Mouse (Mus musculus) limb, embryonic 14.5 days (tissue): ENCODE measurements around the gene Ccl22. TPM values are rescaled to one million over a fixed set of nuclear protein-coding genes. Genes with fewer than 3 reads are reported as not detected.
A peak's percentile ranks its signal among the peaks of the same experiment; 100 is the strongest.

Source experiments
- ATAC-seq: fragments of 200-750 bp; cut with Nextera tagmentation; 2 replicates; pipeline ENCODE4 v1.8.0; 2017; ENCODE audit warnings: low read depth, moderate number of reproducible peaks, moderate TSS enrichment; ENCODE audit not compliant: low FRiP score
- DNase-seq: peaks from one replicate; pipeline ENCODE4 v3.0.0-alpha.2; 2015; ENCODE audit warnings: low spot score
- H3K27ac ChIP-seq: fragments of 300-500 bp; sonication (generic); replicated peaks from 2 replicates; pipeline ENCODE4 v1.5.1; 2014; ENCODE audit warnings: low read depth, mild to moderate bottlenecking, low read length, moderate library complexity, mixed read lengths
- H3K27me3 ChIP-seq: fragments of 300-500 bp; sonication (generic); 2 replicates; pipeline ENCODE4 v1.6.1; 2014; ENCODE audit warnings: low read length, mixed read lengths; ENCODE audit not compliant: control insufficient read depth, insufficient read depth
- H3K36me3 ChIP-seq: fragments of 300-500 bp; sonication (generic); 2 replicates; pipeline ENCODE4 v1.6.1; 2014; ENCODE audit warnings: mild to moderate bottlenecking, low read length, moderate library complexity, mixed read lengths; ENCODE audit not compliant: control insufficient read depth, insufficient read depth
- H3K4me1 ChIP-seq: fragments of 300-500 bp; sonication (generic); 2 replicates; pipeline ENCODE4 v1.6.1; 2014; ENCODE audit warnings: antibody characterized with exemption, low read length, mixed read lengths; ENCODE audit not compliant: control insufficient read depth, insufficient read depth
- H3K4me2 ChIP-seq: fragments of 300-500 bp; sonication (generic); replicated peaks from 2 replicates; pipeline ENCODE4 v1.6.1; 2014; ENCODE audit warnings: low read depth, mild to moderate bottlenecking, low read length, moderate library complexity; ENCODE audit not compliant: severe bottlenecking
- H3K4me3 ChIP-seq: fragments of 300-500 bp; sonication (generic); replicated peaks from 2 replicates; pipeline ENCODE4 v1.5.1; 2014; ENCODE audit warnings: low read length
- H3K9ac ChIP-seq: fragments of 300-500 bp; sonication (generic); 2 replicates; pipeline ENCODE4 v1.6.1; 2014; ENCODE audit warnings: mild to moderate bottlenecking, low read depth, low read length, moderate library complexity; ENCODE audit not compliant: severe bottlenecking
- H3K9me3 ChIP-seq: fragments of 300-500 bp; sonication (generic); 2 replicates; pipeline ENCODE4 v1.6.1; 2016; ENCODE audit warnings: low read length; ENCODE audit not compliant: control insufficient read depth
- POLR2A ChIP-seq: fragments of 200-500 bp; IDR thresholded peaks from 2 replicates; pipeline ENCODE4 v1.8.0; 2012; ENCODE audit warnings: inconsistent platforms, mild to moderate bottlenecking, moderate library complexity, borderline replicate concordance; ENCODE audit not compliant: insufficient read depth, insufficient read length; ENCODE audit errors: extremely low read depth
- WGBS: fragments of 180-500 bp; shearing (Covaris S2); extraction: QIAGEN DNeasy Blood & Tissue Kit; methylation state at CpG from one replicate; pipeline ENCODE4 v1.1.7; 2014; 5-methylcytosine and 5-hydroxymethylcytosine counted together
- polyA plus RNA-seq, 2 experiments: library from polyadenylated mRNA; depleted of rRNA in 1 of 2; stranded (reverse) in 1 of 2; unstranded in 1 of 2; fragments of >200 nt; fragmentation: Nextera tagmentation in 1 of 2; extraction: Ambion mirVana in 1 of 2; gene quantifications; 2 replicates each; pipeline versions ENCODE4 v1.2.1 to v1.2.3; 2012 to 2014

Gene Ccl22
- polyA plus RNA-seq, 2 experiments: 0.14 TPM; not detected in 1

- ATAC-seq: peak; percentile 28
- no peaks in the 10 kb centered on the region for H3K9me3 ChIP-seq
- no peak overlapping the region for H3K9ac ChIP-seq
- TF ChIP-seq POLR2A: no peak
- H3K4me1 ChIP-seq: peaks cover 27% of the 10 kb centered on the region
- no peak overlapping the region for H3K27ac ChIP-seq
- no peaks in the 10 kb centered on the region for H3K27me3 ChIP-seq
- 12% methylated on average over 9 of the region's 11 CpGs for WGBS
- H3K36me3 ChIP-seq: no peaks in the 10 kb centered on the region
- peak overlapping the region; percentile 29; the same call in 1 of the 2 replicates for H3K4me2 ChIP-seq
- DNase-seq: peak; percentile 42
- H3K4me3 ChIP-seq: 0 out of 2 replicates have a peak overlapping the region, but pooled peaks have one; percentile 2
Measured at GRCm38 (mm10) chr8:94781838-94782235, 36.4 kb downstream of the Ccl22 start.

- WGBS: 61% methylated on average over 4 of the region's 4 CpGs
- Histone ChIP-seq H3K9ac (no peak overlapping the region), H3K27me3 (no peaks in the 10 kb centered on the region), H3K9me3 (no peaks in the 10 kb centered on the region), H3K27ac (no peak overlapping the region), H3K36me3 (no peaks in the 10 kb centered on the region), H3K4me2 (no peak overlapping the region), H3K4me3 (no peak overlapping the region), H3K4me1 (peaks cover 20% of the 10 kb centered on the region)
- TF ChIP-seq POLR2A: no peak
- no peak for ATAC-seq
- no peak for DNase-seq
Measured at GRCm38 (mm10) chr8:94783890-94784289, 38.5 kb downstream of the Ccl22 start.

- no peaks in the 10 kb centered on the region for H3K27me3 ChIP-seq
- no peak overlapping the region for H3K27ac ChIP-seq
- no peak for TF ChIP-seq POLR2A
- no peaks in the 10 kb centered on the region for H3K36me3 ChIP-seq
- WGBS: 57% methylated on average over 12 of the region's 12 CpGs
- no peak overlapping the region for H3K4me3 ChIP-seq
- H3K4me2 ChIP-seq: no peak overlapping the region
- DNase-seq: no peak
- H3K9me3 ChIP-seq: no peaks in the 10 kb centered on the region
- ATAC-seq: no peak
- H3K4me1 ChIP-seq: peaks cover 20% of the 10 kb centered on the region
- no peak overlapping the region for H3K9ac ChIP-seq
Measured at GRCm38 (mm10) chr8:94785247-94785985, 40.0 kb downstream of the Ccl22 start.

GRCm38 (mm10) chr8:94785995-94786595, 40.7 kb downstream of the Ccl22 start:
- no peaks in the 10 kb centered on the region for H3K27me3 ChIP-seq
- H3K4me1 ChIP-seq: peaks cover 20% of the 10 kb centered on the region
- no peak for DNase-seq
- no peak for ATAC-seq
- no peak overlapping the region for H3K4me2 ChIP-seq
- H3K4me3 ChIP-seq: no peak overlapping the region
- H3K36me3 ChIP-seq: no peaks in the 10 kb centered on the region
- 68% methylated on average over 6 of the region's 6 CpGs for WGBS
- no peaks in the 10 kb centered on the region for H3K9me3 ChIP-seq
- no peak overlapping the region for H3K27ac ChIP-seq
- no peak for TF ChIP-seq POLR2A
- H3K9ac ChIP-seq: no peak overlapping the region

GRCm38 (mm10) chr8:94787524-94788501, 42.4 kb downstream of the Ccl22 start:
- ATAC-seq: no peak
- H3K27ac ChIP-seq: no peak overlapping the region
- WGBS: 44% methylated on average over 15 of the region's 15 CpGs

More at GRCm38 (mm10) chr8:94787524-94788501, 42.4 kb downstream of the Ccl22 start:
- Histone ChIP-seq H3K36me3 (no peaks in the 10 kb centered on the region), H3K4me2 (no peak overlapping the region), H3K9me3 (no peaks in the 10 kb centered on the region), H3K4me3 (no peak overlapping the region), H3K4me1 (peaks cover 10% of the 10 kb centered on the region; the same call in 1 of the 2 replicates), H3K9ac (no peak overlapping the region), H3K27me3 (no peaks in the 10 kb centered on the region)
- no peak for DNase-seq
- TF ChIP-seq POLR2A: no peak
